Mouse (Mus musculus) hindbrain, embryonic 15.5 days (tissue): Measurements from ENCODE around the gene Hebp2. TPM values are rescaled to one million over a fixed set of nuclear protein-coding genes. Genes with fewer than 3 reads are reported as not detected.
A peak's percentile ranks its signal among the peaks of the same experiment; 100 is the strongest.

Source experiments
- ATAC-seq: fragments of 200-750 bp; cut with Nextera tagmentation; 2 replicates; pipeline ENCODE4 v1.8.0; 2017; ENCODE audit warnings: low read depth, moderate number of reproducible peaks, moderate TSS enrichment; ENCODE audit not compliant: low FRiP score
- H3K27ac ChIP-seq: fragments of 300-500 bp; sonication (generic); replicated peaks from 2 replicates; pipeline ENCODE4 v1.5.1; 2015; ENCODE audit warnings: mild to moderate bottlenecking, inconsistent platforms
- H3K27me3 ChIP-seq: fragments of 300-500 bp; sonication (generic); 2 replicates; pipeline ENCODE4 v1.6.1; 2015; ENCODE audit warnings: control low read depth, inconsistent platforms
- H3K36me3 ChIP-seq: fragments of 300-500 bp; sonication (generic); 2 replicates; pipeline ENCODE4 v1.6.1; 2015; ENCODE audit warnings: control low read depth, inconsistent platforms
- H3K4me1 ChIP-seq: fragments of 300-500 bp; sonication (generic); replicated peaks from 2 replicates; pipeline ENCODE4 v1.6.1; 2015; ENCODE audit warnings: control low read depth, inconsistent platforms
- H3K4me2 ChIP-seq: fragments of 300-500 bp; sonication (generic); 2 replicates; pipeline ENCODE4 v1.6.1; 2015; ENCODE audit warnings: moderate library complexity, mild to moderate bottlenecking, inconsistent platforms
- H3K4me3 ChIP-seq: fragments of 300-500 bp; sonication (generic); 2 replicates; pipeline ENCODE4 v1.5.1; 2015; ENCODE audit warnings: mild to moderate bottlenecking, inconsistent platforms
- H3K9ac ChIP-seq: fragments of 300-500 bp; sonication (generic); 2 replicates; pipeline ENCODE4 v1.6.1; 2015; ENCODE audit warnings: inconsistent platforms
- H3K9me3 ChIP-seq: fragments of 300-500 bp; sonication (generic); 2 replicates; pipeline ENCODE4 v1.6.1; 2016; ENCODE audit warnings: control low read depth, inconsistent platforms
- WGBS: fragments of 180-500 bp; shearing (Covaris S2); methylation state at CpG from one replicate; pipeline ENCODE4 v1.1.7; 2015; 5-methylcytosine and 5-hydroxymethylcytosine counted together
- polyA plus RNA-seq: library from polyadenylated mRNA; unstranded; fragments of >200 nt; fragmentation: Nextera tagmentation; extraction: Ambion mirVana; gene quantifications from 2 replicates; pipeline ENCODE4 v1.2.1, GENCODE M21; 2015

Hebp2 gene
- polyA plus RNA-seq, 1 experiment from 2014 or later = 13.7 TPM

DNA sequence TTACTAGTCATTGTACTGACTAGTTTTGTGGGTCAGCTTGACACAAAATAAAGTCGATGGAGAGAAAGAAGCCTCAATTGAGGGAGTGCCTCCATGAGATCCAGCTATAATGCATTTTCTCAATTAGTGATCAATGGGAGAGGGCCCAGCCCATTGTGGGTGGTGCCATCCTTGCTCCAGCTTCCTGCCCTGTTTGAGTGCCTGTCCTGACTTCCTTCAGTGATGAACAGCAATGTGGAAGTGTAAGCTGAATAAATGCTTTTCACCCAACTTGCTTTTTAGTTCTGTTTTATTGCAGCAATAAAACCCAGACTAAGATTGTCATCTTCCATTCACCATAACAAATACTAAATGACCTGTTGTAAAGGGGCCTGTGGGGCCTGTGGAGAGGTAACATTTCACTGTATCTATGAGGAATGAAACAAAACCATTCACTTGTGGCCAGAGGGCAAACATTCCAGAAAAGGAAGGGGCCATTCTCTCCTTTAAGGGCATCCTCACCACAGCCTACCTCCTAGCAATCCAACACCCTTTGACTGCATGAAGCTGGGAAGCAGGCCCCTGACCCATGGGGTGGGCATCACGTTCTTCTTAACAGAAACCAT lies 37.9 kb downstream of the Hebp2 start:
- peak; percentile 20; the same call in 1 of the 2 replicates for ATAC-seq
- Histone ChIP-seq H3K27ac (peak overlapping the region; percentile 66), H3K27me3 (no peaks in the 10 kb centered on the region), H3K36me3 (no peaks in the 10 kb centered on the region), H3K4me3 (no peak overlapping the region), H3K9me3 (no peaks in the 10 kb centered on the region), H3K4me2 (no peak overlapping the region), H3K9ac (no peak overlapping the region), H3K4me1 (peaks cover 34% of the 10 kb centered on the region)
- WGBS = 53% methylated on average over 2 of the region's 2 CpGs

DNA sequence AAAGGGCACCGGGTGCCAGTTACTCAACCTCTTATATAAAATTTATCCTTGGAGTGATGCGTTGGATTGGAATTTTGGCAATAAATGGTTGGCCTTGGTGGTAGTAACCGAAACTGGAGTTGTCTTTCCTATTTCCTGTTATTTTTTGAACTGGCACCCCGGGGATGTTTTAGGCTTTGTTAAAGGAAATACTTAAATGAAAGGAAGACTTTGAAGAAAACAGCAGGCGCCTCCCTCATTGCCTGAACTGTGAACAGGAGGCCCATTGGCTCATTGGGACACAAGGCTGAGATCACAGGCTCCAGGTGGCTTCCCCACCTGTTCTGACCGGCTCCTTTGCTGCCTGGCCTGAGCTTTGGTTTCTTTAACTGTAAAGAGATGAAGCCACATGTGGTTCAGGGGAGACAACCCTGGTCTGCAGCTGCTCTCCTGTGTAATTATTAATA lies 39.4 kb downstream of the Hebp2 start:
- Histone ChIP-seq H3K9me3 (no peaks in the 10 kb centered on the region), H3K9ac (no peak overlapping the region), H3K4me1 (peaks cover 34% of the 10 kb centered on the region), H3K27me3 (no peaks in the 10 kb centered on the region), H3K27ac (peak overlapping the region; percentile 25), H3K4me3 (no peak overlapping the region), H3K4me2 (no peak overlapping the region), H3K36me3 (no peaks in the 10 kb centered on the region)
- ATAC-seq = no peak
- WGBS = 56% methylated on average over 6 of the region's 6 CpGs

DNA sequence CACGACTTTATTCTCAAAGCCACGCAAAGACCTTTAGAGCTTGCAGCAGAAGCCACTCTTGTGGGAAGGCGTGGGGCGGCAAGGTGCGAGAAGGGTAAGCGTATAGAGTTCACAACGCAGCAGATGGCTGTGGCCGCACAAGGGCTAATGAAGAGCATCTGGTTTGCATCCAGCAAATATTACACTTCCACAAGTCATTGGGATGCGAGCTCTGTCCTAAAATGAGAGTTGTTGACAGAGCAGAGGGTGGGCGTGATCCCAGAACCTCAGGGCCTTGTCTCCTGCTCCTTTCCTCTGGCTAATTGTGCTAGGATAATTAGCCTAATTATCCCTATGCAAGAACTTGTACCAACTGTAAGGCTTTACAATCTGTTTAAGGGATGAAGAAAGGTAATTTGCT lies 40.2 kb downstream of the Hebp2 start:
- Histone ChIP-seq H3K27ac (peak overlapping the region; percentile 46), H3K36me3 (peaks cover 6% of the 10 kb centered on the region), H3K4me3 (no peak overlapping the region), H3K9me3 (no peaks in the 10 kb centered on the region), H3K27me3 (no peaks in the 10 kb centered on the region), H3K4me1 (peaks cover 34% of the 10 kb centered on the region), H3K4me2 (no peak overlapping the region), H3K9ac (no peak overlapping the region)
- WGBS = 63% methylated on average over 10 of the region's 10 CpGs
- ATAC-seq = no peak

DNA sequence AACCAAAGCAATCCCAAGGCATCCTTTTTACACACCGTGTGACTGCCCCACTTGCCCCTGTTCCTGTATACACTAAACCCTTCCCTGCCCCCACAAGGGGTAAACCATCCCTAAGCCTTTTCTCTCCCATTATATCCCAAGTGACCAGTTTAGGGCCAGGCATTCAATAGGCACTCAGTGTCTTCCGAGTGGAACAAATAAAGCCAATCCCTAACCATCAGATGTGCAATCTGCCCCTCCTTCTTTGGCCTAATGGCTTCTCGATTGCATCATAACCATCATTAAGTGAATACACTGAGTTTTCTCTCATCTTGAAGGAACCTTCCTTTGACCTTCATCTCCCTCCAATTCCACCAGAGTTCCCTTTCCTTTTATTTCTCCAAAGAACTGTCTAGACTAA lies 43.9 kb downstream of the Hebp2 start:
- Histone ChIP-seq H3K27ac (no peak overlapping the region), H3K27me3 (no peaks in the 10 kb centered on the region)
- WGBS = 57% methylated on average over 3 of the region's 3 CpGs

DNA sequence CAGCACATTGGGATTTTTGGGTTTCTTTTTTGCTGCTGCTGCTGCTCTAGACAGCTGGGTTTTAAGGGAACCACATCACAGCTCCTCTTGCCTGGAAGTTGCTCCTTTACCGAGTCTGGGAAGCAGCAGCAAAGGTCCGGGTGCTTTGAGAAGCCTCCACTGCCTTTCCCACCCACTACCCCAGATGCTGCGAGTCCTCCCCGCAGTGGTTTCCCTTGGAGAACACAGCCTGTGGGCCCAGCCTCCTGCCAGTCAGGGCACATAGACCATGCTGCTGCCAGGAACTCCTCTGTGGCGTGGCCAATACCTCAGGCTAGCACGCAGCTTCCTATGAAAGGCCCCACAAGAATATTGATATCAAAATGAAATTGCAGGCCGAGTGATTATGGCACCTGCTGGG lies 48.8 kb downstream of the Hebp2 start:
- Histone ChIP-seq H3K4me3 (no peak overlapping the region), H3K27ac (no peak overlapping the region), H3K9me3 (no peaks in the 10 kb centered on the region), H3K4me2 (no peak overlapping the region), H3K4me1 (peaks cover 5% of the 10 kb centered on the region), H3K36me3 (peaks cover 18% of the 10 kb centered on the region), H3K9ac (no peak overlapping the region), H3K27me3 (no peaks in the 10 kb centered on the region)
- 0 out of 2 replicates have a peak, but pooled peaks have one; percentile 23 for ATAC-seq
- 56% methylated on average over 7 of the region's 7 CpGs for WGBS

More for the DNA sequence above, 43.9 kb downstream of the Hebp2 start:
- H3K4me3 ChIP-seq = no peak overlapping the region
- no peak for ATAC-seq
- peaks cover 19% of the 10 kb centered on the region for H3K4me1 ChIP-seq
- H3K9me3 ChIP-seq = no peaks in the 10 kb centered on the region
- H3K4me2 ChIP-seq = no peak overlapping the region
- no peak overlapping the region for H3K9ac ChIP-seq
- H3K36me3 ChIP-seq = peaks cover 18% of the 10 kb centered on the region

DNA sequence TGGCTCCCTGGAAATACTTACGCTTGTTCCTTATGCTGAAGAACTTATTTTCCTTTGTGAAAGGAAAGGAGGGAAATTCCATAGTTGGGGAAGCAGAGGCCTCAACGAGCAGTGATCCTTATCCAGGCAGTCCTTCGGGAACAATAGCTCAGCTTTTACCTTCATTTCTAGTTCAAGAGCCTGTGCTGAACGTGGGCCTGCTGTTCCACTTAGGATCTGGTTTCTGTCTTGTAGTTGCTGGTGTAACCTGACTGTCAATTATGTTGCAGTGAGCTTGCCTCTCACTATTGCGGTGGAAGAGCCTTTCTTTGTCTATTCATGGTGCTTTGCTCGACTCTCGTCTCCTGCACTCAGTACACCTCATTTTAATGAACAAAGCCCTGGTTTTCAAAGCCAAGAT lies 51.6 kb downstream of the Hebp2 start:
- no peak overlapping the region for H3K4me2 ChIP-seq
- peaks cover 8% of the 10 kb centered on the region for H3K4me1 ChIP-seq
- no peak overlapping the region for H3K9ac ChIP-seq
- H3K27me3 ChIP-seq = no peaks in the 10 kb centered on the region
- no peak overlapping the region for H3K27ac ChIP-seq
- no peaks in the 10 kb centered on the region for H3K9me3 ChIP-seq
- peaks cover 5% of the 10 kb centered on the region; the same call in 1 of the 2 replicates for H3K36me3 ChIP-seq
- ATAC-seq = no peak
- 51% methylated on average over 7 of the region's 7 CpGs for WGBS
- no peak overlapping the region for H3K4me3 ChIP-seq

DNA sequence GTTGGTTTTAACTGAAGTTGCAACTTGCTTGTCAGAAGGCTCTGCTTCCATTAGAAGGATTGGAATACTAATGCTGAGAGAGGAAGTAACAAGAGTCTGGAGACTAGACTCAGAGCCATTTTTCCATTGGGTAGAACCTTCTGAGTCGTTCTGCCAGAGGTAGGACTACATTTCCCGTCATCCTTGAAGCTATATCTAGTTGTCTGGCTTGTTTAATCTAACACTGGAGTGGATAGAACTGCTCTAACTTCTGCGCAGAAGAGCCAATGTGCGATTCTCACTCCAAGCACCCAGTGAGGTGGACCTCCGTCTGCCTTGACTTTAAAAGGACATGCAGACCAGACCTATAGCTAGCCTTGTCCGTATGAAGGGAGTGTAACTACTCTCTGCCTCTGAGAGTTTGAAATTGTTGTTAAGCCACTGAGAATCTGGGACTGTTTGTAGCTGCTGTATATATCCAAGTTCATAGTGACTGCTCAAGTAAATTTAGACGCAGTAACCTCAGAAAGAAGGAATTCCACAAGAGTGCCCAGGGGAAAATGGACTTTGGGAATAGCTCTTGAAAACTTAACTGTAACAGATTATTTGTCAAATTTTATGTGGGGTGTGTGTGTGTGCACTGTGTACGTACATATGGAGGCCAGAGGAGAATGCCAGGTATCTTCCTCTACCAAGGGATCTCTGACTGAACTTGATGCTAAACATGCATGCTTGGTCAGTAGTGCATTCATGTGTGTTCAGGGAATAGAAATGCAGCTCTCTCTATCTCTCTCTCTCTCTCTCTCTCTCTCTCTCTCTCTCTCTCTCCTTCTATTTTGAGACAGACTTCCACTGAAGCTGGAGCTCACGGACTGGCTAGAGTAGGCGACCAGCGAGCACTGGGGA lies 52.6 kb downstream of the Hebp2 start:
- 88% methylated on average over 11 of the region's 11 CpGs for WGBS
- Histone ChIP-seq H3K36me3 (peaks cover under 1% of the 10 kb centered on the region; the same call in 1 of the 2 replicates), H3K27me3 (no peaks in the 10 kb centered on the region), H3K4me1 (peaks cover 8% of the 10 kb centered on the region), H3K27ac (no peak overlapping the region), H3K4me3 (no peak overlapping the region), H3K4me2 (no peak overlapping the region), H3K9me3 (no peaks in the 10 kb centered on the region), H3K9ac (no peak overlapping the region)
- no peak for ATAC-seq

DNA sequence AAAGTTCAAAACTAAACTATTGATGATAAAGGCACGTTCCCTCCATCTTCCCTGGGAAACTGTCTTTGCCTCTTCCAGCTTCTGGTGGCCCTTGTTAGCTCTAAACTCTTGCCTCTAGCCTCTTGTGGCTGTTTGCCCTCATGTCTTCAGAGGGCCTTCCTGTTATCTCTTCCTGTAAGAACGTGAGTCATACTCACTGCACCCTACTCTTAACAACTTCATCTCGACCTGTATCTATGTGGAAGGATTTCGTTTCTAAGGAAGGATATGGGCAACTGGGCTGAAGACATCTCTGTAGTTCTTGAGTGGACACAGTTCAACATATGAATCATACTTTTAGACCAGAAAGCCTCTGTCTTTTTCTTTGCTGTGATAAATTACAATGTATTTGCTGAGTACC lies 53.9 kb downstream of the Hebp2 start:
- H3K4me2 ChIP-seq = no peak overlapping the region
- ATAC-seq = no peak
- WGBS = 87% methylated on average over 4 of the region's 4 CpGs
- H3K4me3 ChIP-seq = no peak overlapping the region
- no peaks in the 10 kb centered on the region for H3K36me3 ChIP-seq
- no peaks in the 10 kb centered on the region for H3K9me3 ChIP-seq
- no peaks in the 10 kb centered on the region for H3K27me3 ChIP-seq
- no peak overlapping the region for H3K9ac ChIP-seq
- H3K27ac ChIP-seq = no peak overlapping the region
- peaks cover 4% of the 10 kb centered on the region for H3K4me1 ChIP-seq

DNA sequence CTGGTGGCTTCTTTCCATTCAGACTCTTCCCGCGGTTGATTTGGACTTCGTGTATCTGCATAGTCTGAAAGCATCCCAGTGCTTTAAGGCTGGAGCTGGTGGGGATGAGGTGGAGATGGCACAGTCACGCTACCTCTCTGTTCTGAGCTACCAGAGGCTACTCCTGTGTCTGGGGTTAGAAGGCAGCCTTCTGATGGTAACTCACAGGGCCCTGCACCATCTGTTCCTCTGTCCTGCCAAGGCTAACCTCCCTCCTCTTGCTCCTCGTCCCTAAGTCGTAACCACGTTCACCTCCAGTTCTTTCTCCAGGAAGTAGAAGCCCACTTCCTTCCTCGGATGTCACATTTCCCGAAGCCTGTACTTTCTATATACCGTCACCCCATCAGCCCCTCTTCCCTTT lies 55.9 kb downstream of the Hebp2 start:
- Histone ChIP-seq H3K27ac (no peak overlapping the region), H3K27me3 (no peaks in the 10 kb centered on the region), H3K9me3 (no peaks in the 10 kb centered on the region), H3K4me1 (0 out of 2 replicates have a peak, but pooled peaks cover 3% of the 10 kb centered on the region), H3K36me3 (no peaks in the 10 kb centered on the region), H3K9ac (no peak overlapping the region), H3K4me2 (no peak overlapping the region), H3K4me3 (no peak overlapping the region)
- WGBS = 92% methylated on average over 10 of the region's 10 CpGs
- no peak for ATAC-seq

Other genes with a start within 250 kb of the Hebp2 start
- gene Nhsl1, start 227.1 kb downstream of the Hebp2 start, polyA plus RNA-seq = 15.0 and 15.6 TPM in 2 replicates
- gene Arfgef3, start 197.9 kb upstream of the Hebp2 start, polyA plus RNA-seq = 6.4 and 6.5 TPM in 2 replicates
- gene Gm4922, start 240.7 kb upstream of the Hebp2 start, polyA plus RNA-seq = 0.55 and 0.71 TPM in 2 replicates